Mouse (Mus musculus) left cerebral cortex, postnatal 25 days (tissue): ENCODE data around the gene Ssbp3. TPM values are rescaled to one million over a fixed set of nuclear protein-coding genes. Genes with fewer than 3 reads are reported as not detected.

Source experiments
- DNase-seq, 2 experiments: peaks; one replicate each; pipeline ENCODE4 v3.0.0; 2022; ENCODE audit warnings: low spot score in 2 of 2, mixed read lengths in 1 of 2
- intact Hi-C: fragments of 180-260 bp; cut with DNase I; formaldehyde crosslinking; loops from one replicate; pipeline ENCODE4 v1.15.1; 2025
- total RNA-seq, 2 experiments: library from RNA; stranded (reverse); gene quantifications; 2 replicates each; pipeline ENCODE4 v1.2.3; 2021

The Ssbp3 gene
- total RNA-seq, 2 experiments from 2014 or later: 138 to 157 TPM

- no peak for DNase-seq
- intact Hi-C loops: no loop called here
These were observed 8.3 kb upstream of the Ssbp3 start for GRCm38 (mm10) chr4:106902157-106902556.

DNA sequence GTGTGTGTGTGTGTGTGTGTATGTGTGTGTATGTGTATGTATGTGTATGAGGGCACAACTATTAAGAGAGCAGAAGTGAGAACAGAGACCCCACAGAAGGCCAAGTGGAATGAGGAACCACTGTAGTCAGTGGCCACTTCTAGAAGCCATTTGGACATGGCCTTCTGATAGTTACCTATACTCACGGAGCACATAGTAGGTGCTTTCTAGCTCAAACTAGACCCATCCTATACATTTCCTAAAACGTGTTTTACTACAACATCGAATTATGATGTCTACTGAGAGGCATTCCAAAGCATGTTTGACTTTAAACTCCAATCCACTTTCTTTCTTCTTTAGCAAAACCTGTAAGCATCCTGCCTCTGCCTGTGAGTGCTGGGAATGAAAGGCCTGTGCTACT is 4.6 kb upstream of the Ssbp3 start:
- intact Hi-C loops: no loop called here
- no peak for DNase-seq

GRCm38 (mm10) chr4:106907701-106908425 is 2.6 kb upstream of the Ssbp3 start:
- intact Hi-C loops: no loop called here

DNA sequence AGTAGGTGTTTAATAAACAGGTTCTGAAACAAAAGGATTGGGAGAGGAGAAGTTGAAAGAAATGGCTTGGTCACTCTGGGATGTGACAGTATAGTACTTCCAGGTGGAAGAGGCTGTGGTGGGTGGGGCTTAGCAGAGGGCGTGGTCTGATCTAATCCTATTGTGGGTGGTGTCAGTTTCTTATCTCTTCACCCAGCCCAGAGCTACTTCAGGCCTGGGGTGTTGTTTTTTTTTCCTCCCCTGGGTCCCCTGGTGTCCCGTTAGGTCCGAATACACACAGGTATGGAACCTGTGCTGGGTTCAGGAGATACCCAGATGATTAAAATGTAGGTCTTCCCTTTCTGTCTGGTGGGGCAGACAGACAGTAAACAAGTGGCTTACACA is 2.1 kb upstream of the Ssbp3 start:
- peak in 1 of 2 experiments; percentile 1 for DNase-seq
- intact Hi-C loops: no loop called here

More at GRCm38 (mm10) chr4:106907701-106908425, 2.6 kb upstream of the Ssbp3 start:
- peak in 1 of 2 experiments; percentile 1 for DNase-seq

GRCm38 (mm10) chr4:106908950-106909751 is 1.4 kb upstream of the Ssbp3 start:
- intact Hi-C loops: no loop called here

GRCm38 (mm10) chr4:106909797-106910196 is 704 bp upstream of the Ssbp3 start:
- DNase-seq: no peak
- intact Hi-C loops: loop anchor here (1.0 to 2.0 kb wide), 3 partner anchors 69 to 255 kb away; no protein-coding TSS in a partner anchor

More at GRCm38 (mm10) chr4:106908950-106909751, 1.4 kb upstream of the Ssbp3 start:
- peak; percentile 4 to 23 for DNase-seq

DNA sequence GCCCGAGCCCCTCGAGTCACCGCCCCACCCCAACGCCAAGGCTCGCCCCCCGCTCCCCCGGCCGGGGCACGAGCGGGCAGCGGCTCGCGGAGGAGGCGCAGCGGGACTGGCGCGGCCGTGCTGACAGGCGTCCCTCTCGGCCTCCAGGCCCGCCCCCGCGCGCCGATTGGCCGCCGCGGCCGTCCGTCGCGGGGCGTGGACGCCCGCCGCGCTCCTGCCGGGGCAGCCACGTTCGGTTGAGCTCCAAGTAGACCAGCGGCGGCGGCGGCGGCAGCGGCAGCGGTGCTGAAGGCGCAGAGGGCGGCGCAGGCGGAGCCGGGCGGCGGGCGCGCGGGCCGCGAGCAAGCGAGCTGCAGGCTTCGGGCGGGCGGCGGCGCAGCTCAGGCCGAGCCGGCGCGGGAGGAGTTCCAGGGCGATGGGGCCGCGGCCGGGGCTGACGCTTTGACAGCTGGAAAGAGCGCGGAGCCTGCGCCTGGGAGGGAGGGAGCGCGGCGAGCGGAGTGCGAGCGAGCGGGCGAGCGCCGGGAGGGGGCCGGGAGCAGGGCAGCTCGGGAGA is 823 bp downstream of the Ssbp3 start:
- intact Hi-C loops: loop anchor here (2.0 kb wide), 2 partner anchors 77 to 253 kb away; no protein-coding TSS in a partner anchor
- DNase-seq: peak; percentile 95 to 96

DNA sequence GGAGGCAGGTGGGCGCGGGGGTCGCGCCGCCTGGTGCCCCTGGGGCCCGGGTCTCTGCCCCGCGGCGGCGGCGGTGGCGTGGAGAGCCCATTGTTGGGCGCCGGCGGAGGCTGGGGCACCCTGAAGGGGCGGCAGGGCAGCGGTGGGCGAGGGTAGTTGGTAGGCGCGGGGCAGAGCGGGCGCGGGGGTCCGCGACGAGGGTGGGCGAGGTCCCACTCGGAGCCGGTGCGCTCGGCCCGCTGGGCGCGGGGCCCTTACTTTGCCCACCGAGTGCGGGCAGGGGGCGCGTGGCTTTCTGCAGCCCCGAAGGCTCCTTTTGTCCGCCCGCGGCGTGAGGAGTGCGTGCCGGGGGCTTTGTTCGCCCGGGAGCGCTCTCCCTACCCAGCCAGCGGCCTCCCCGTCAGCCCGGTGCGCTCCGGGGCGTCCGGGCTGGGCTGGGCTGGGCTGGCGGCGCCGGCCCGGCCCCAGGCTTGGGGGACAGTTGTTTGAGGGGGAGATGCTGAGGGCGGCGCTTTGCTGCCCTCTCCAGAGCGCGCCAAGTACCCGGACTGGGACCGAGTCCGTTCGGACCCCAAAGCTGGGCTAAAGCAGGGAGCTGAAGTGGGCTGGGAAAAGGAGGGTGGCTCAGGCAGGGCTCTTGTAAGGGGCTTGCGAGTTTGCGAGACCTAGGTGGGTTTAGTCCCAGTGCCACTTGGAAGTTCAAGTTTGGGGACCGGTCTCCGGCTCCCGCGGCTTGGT is 1.6 kb downstream of the Ssbp3 start:
- intact Hi-C loops: loop anchor here (2.0 kb wide), 2 partner anchors 77 to 253 kb away; no protein-coding TSS in a partner anchor
- no peak for DNase-seq

DNA sequence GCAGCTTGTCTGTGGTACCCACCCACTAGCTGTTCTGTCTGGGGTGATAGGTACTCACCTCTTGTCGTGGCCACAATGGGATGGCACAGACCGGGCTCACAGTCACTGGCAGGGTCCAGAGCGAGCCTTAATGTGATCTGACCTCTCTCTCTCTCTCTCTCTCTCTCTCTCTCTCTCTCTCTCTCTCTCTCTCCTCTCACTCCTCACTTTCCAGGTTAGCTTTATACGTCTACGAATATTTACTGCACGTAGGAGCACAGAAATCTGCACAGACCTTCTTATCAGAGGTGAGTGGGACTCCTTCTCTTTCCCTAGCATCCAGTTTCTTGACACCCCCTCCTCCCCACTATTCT is 2.2 kb downstream of the Ssbp3 start:
- DNase-seq: no peak
- intact Hi-C loops: no loop called here

DNA sequence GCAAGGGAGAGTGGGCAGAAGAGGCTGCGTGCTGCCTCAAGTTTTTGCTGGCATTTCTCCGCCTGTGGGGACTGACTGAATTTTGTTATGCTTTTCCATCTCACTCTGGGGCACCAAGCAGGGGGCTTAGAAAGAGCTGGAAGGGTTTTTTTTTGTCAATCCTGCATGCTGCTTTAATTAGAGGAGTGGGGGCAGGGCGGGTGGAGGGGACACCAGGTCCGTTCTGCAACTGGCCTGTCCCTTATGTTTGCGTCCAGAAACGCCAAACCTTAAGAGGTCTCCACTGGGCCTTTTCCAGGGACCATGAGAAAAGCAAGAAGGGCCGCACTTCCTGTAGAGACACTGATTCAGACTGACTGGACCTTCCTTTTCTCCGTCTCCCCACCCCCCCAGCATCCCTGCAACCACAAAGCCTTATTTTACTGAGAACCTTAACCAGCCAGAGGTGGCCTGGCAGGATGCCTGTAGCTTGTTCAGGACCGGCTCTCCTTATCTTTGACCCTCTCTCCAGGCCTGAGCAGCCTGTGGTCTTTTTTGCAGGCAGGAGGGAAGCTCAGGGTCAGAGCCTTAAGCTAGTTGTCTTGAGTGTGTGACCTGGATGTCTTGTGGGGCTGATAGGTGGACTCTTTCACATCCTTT is 3.0 kb downstream of the Ssbp3 start:
- no peak for DNase-seq
- intact Hi-C loops: no loop called here

DNA sequence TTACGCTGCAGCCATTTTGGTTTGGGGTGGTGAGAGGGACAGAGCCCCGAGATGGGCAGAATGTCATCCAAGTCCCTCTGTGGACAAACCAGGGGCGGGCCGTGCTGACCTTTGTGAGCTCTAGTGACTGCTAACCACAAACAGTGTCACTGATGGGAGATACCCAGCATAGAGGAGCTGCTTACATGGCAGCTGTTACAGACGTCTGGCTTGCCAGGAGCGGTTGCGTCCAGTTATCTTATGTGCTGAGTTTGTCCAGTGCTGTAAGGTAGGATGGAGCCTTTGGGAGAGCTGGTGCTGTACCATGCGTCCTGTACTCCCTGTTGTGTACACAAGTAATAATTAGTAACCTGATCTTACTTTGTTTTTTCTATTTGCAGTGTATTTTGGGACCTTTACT is 4.8 kb downstream of the Ssbp3 start:
- DNase-seq: no peak
- intact Hi-C loops: no loop called here

DNA sequence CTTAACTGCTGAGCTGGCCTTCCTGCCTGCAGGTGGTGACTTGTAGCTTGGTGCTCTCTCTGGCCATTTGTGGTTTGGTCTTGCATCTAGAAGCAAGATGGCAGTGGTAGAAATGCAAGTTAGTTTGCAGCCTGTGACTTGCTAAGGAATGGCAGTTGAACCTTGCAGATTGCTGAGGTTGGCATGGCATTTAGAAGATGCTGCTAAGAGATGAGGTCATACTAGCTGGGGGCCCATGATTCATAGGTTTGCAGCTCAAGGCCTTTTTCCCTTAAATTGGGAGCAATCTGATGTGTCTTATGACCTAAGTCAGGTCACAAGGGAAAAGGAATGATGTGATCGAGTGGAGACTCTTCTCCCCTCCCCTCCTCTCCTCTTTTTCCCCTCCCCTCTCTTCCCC is 7.8 kb downstream of the Ssbp3 start:
- no peak for DNase-seq
- intact Hi-C loops: no loop called here

GRCm38 (mm10) chr4:106920119-106920518 is 9.6 kb downstream of the Ssbp3 start:
- intact Hi-C loops: no loop called here

DNA sequence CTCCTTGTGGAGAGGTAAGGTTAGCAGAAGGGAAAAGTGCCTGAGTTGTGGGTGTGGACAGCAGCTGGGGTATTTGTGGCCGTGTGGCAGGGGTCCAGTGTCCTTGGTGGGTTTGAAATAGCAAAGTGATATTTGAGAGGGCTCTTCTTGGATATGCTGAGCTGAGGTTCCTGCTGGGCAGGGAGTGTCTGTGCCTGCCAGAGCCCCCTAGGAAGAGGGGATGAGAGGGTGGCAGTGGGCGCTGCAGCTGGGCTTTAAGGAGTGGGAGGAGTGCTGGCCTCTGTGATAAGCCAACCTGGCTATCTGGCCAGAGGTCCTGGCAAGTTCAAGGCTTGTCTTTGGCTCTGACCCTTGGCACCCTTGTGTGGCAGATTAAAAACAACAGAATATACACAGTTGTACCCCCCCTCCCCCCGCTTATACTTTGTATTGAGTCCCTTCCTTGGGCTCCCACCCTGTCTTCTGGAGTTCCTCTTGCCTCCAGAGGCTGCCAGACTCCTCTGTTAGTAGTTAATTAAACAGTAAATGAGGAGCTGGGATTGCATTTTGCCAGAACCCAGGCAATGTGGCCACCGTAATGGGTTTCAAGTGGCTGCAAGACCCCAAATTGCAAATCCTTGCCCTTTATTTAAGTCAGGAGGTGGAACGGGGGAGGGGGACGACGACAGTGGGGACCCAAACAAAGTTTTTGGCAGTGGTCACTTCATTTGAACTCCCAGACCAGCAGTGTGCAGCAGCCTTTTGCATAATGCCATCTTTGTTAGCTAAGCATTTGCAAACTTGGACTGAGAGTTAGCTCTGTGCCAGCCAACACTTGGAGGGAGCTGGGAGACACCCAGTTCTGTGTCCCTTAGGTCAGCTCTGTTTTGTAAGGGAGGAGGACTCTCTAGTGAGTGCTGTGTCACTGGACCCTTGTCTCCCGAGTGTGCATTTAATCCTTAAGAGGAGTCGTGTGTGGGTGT is 11.2 kb downstream of the Ssbp3 start:
- intact Hi-C loops: no loop called here
- peak in 1 of 2 experiments; percentile 50 for DNase-seq

More at GRCm38 (mm10) chr4:106920119-106920518, 9.6 kb downstream of the Ssbp3 start:
- DNase-seq: no peak

DNA sequence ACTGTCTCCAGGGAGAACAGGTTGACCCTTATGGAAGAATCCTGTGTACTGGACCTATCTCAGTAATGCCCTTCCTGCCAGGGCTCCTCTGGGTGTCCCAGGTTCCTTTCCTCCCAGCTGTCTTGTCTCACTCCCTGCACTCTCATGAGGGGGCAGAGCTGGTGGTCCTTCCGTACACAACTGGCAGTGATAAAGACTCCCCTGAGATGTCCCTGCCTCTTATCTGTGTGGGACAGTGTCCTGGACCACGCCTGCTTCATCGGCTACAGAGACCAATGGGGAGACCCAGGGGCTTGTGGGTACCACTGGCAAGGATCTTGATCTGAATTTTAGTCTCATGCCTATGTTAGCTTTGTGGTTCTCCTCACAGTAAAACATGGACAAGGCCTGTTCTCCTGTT is 12.4 kb downstream of the Ssbp3 start:
- intact Hi-C loops: no loop called here
- DNase-seq: no peak

DNA sequence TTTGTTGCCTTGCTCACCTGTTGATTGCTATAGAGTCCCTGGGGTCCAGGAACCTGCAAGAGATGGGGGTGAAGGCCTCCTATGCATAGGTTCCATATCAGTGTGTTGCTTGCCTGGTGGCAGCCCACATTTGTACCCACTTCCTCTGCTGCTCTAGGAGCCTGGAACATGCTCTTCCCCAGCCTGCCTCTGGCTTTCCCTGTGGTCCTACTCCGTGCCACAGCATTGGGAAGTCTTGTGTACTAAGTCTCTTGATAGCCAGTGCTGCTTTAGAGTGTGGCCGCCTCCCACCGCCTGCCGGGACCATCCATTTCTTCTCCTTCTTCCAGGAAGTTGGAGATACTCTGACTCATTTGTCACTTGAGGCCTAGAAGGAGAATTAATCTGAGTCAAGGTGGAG is 13.7 kb downstream of the Ssbp3 start:
- intact Hi-C loops: no loop called here
- no peak for DNase-seq

DNA sequence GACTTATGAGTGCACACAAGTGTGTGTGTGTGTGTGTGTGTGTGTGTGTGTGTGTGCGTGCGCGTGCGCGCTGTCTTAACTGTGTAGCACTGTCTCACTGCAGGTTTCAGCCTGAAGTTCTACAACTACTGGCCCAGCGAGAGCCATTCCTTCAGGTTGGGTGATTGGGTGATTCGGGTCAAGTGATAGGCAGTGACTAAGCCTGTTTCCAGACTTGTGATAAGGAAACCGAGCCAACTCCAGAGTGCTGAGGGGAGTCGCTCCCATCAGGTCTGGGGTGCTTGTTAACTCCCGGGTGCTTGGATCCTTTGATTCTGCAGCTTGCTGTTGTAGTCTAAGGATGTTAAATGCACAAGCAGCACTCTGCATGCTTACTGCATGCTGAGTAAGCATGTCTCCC is 14.4 kb downstream of the Ssbp3 start:
- DNase-seq: no peak
- intact Hi-C loops: no loop called here

GRCm38 (mm10) chr4:106926401-106926800 is 15.9 kb downstream of the Ssbp3 start:
- intact Hi-C loops: no loop called here
- no peak for DNase-seq
